Mouse (Mus musculus): Measurements from ENCODE around the gene Mrln. TPM values are rescaled to one million over a fixed set of nuclear protein-coding genes. Genes with fewer than 3 reads are reported as not detected.

Mrln gene
- total RNA-seq, 2 experiments from 2014 or later = 151 to 157 TPM

GRCm38 (mm10) chr10:70250354-70250753, 45.9 kb downstream of the Mrln start:
- no peak for DNase-seq (ENCODE audit: low spot score in 2 of 2)

GRCm38 (mm10) chr10:70250766-70251165, 46.3 kb downstream of the Mrln start:
- DNase-seq (ENCODE audit: low spot score in 2 of 2) = no peak

GRCm38 (mm10) chr10:70254666-70255065, 50.2 kb downstream of the Mrln start:
- no peak for DNase-seq (ENCODE audit: low spot score in 2 of 2)

- no peak for DNase-seq (ENCODE audit: low spot score in 2 of 2)
These were observed 51.2 kb downstream of the Mrln start for GRCm38 (mm10) chr10:70255601-70256210.

- no peak for DNase-seq (ENCODE audit: low spot score in 2 of 2)
These were observed 52.6 kb downstream of the Mrln start for GRCm38 (mm10) chr10:70257029-70257428.

- DNase-seq (ENCODE audit: low spot score in 2 of 2) = no peak
These were observed 56.4 kb downstream of the Mrln start for GRCm38 (mm10) chr10:70260904-70261303.

GRCm38 (mm10) chr10:70262051-70262450, 57.6 kb downstream of the Mrln start:
- no peak for DNase-seq (ENCODE audit: low spot score in 2 of 2)

- no peak for DNase-seq (ENCODE audit: low spot score in 2 of 2)
These were observed 59.3 kb downstream of the Mrln start for GRCm38 (mm10) chr10:70263681-70264189.

GRCm38 (mm10) chr10:70264337-70265036, 60.0 kb downstream of the Mrln start:
- DNase-seq (ENCODE audit: low spot score in 2 of 2) = no peak

- no peak for DNase-seq (ENCODE audit: low spot score in 2 of 2)
These were observed 62.0 kb downstream of the Mrln start for GRCm38 (mm10) chr10:70266501-70266900.

GRCm38 (mm10) chr10:70268581-70269446, 64.3 kb downstream of the Mrln start:
- no peak for DNase-seq (ENCODE audit: low spot score in 2 of 2)

Other genes starting within 250 kb of the Mrln start
- 10 to 100 TPM; 65.3 to 73.4 TPM for gene Ccdc6, start 107.5 kb upstream of the Mrln start, total RNA-seq (2021)
- gene Slc16a9, start 40.4 kb downstream of the Mrln start, total RNA-seq (2021) = 1 to 10 TPM; 3.2 to 3.7 TPM
- 1 to 10 TPM; 7.9 to 8.3 TPM for gene Fam13c, start 235.8 kb downstream of the Mrln start, total RNA-seq (2021)